Mouse (Mus musculus): Measurements from ENCODE around the gene A2ml1. TPM values are rescaled to one million over a fixed set of nuclear protein-coding genes. Genes with fewer than 3 reads are reported as not detected.

The A2ml1 gene
- polyA plus RNA-seq, 1 experiment from 2014 or later, result 0.20 TPM

GRCm38 (mm10) chr6:128597121-128597522, 15.7 kb upstream of the A2ml1 start:
- Histone ChIP-seq H3K9me3 (no peaks in the 10 kb centered on the region), H3K4me1 (no peaks in the 10 kb centered on the region), H3K27ac (no peak overlapping the region), H3K27me3 (ENCODE audit: insufficient read depth, poor library complexity, severe bottlenecking) (no peaks in the 10 kb centered on the region), H3K4me3 (no peak overlapping the region), H3K36me3 (no peaks in the 10 kb centered on the region)
- DNase-seq (ENCODE audit: low spot score), result no peak
- WGBS, result 71% methylated on average over 9 of the region's 9 CpGs

GRCm38 (mm10) chr6:128594651-128595050, 13.2 kb upstream of the A2ml1 start:
- WGBS, result 83% methylated on average over 9 of the region's 9 CpGs
- Histone ChIP-seq H3K27me3 (ENCODE audit: insufficient read depth, poor library complexity, severe bottlenecking) (no peaks in the 10 kb centered on the region), H3K36me3 (no peaks in the 10 kb centered on the region), H3K9me3 (no peaks in the 10 kb centered on the region), H3K27ac (no peak overlapping the region), H3K4me3 (no peak overlapping the region), H3K4me1 (no peaks in the 10 kb centered on the region)
- no peak for DNase-seq (ENCODE audit: low spot score)

- DNase-seq (ENCODE audit: low spot score), result peak; percentile 61
- no peak overlapping the region for H3K4me3 ChIP-seq
- no peaks in the 10 kb centered on the region for H3K36me3 ChIP-seq
- H3K4me1 ChIP-seq, result no peaks in the 10 kb centered on the region
- H3K27me3 ChIP-seq (ENCODE audit: insufficient read depth, poor library complexity, severe bottlenecking), result no peaks in the 10 kb centered on the region
- 73% methylated on average over 4 of the region's 4 CpGs for WGBS
- H3K27ac ChIP-seq, result no peak overlapping the region
- no peaks in the 10 kb centered on the region for H3K9me3 ChIP-seq
These were observed 8.0 kb upstream of the A2ml1 start for GRCm38 (mm10) chr6:128589426-128589825.

- no peaks in the 10 kb centered on the region for H3K9me3 ChIP-seq
- H3K27ac ChIP-seq, result no peak overlapping the region
- no peaks in the 10 kb centered on the region for H3K36me3 ChIP-seq
- no peaks in the 10 kb centered on the region for H3K4me1 ChIP-seq
- no peak overlapping the region for H3K4me3 ChIP-seq
- WGBS, result 54% methylated on average over 6 of the region's 6 CpGs
- H3K27me3 ChIP-seq (ENCODE audit: insufficient read depth, poor library complexity, severe bottlenecking), result no peaks in the 10 kb centered on the region
- no peak for DNase-seq (ENCODE audit: low spot score)
These were observed 6.2 kb upstream of the A2ml1 start for GRCm38 (mm10) chr6:128587619-128588018.

- H3K36me3 ChIP-seq, result no peaks in the 10 kb centered on the region
- no peaks in the 10 kb centered on the region for H3K9me3 ChIP-seq
- no peaks in the 10 kb centered on the region for H3K4me1 ChIP-seq
- 73% methylated on average over 11 of the region's 11 CpGs for WGBS
- H3K4me3 ChIP-seq, result no peak overlapping the region
- no peak overlapping the region for H3K27ac ChIP-seq
- no peaks in the 10 kb centered on the region for H3K27me3 ChIP-seq (ENCODE audit: insufficient read depth, poor library complexity, severe bottlenecking)
- DNase-seq (ENCODE audit: low spot score), result no peak
These were observed 4.3 kb upstream of the A2ml1 start for GRCm38 (mm10) chr6:128585642-128586245.

- Histone ChIP-seq H3K9me3 (no peaks in the 10 kb centered on the region), H3K4me1 (no peaks in the 10 kb centered on the region), H3K36me3 (no peaks in the 10 kb centered on the region), H3K27ac (no peak overlapping the region), H3K27me3 (ENCODE audit: insufficient read depth, poor library complexity, severe bottlenecking) (no peaks in the 10 kb centered on the region), H3K4me3 (no peak overlapping the region; the same call in 1 of the 2 replicates)
- DNase-seq (ENCODE audit: low spot score), result no peak
- 26% methylated on average over 10 of the region's 10 CpGs for WGBS
These were observed 2.8 kb upstream of the A2ml1 start for GRCm38 (mm10) chr6:128584070-128584660.

GRCm38 (mm10) chr6:128577301-128577700, 4.1 kb downstream of the A2ml1 start:
- no peak overlapping the region for H3K4me3 ChIP-seq
- H3K36me3 ChIP-seq, result no peaks in the 10 kb centered on the region
- no peaks in the 10 kb centered on the region for H3K4me1 ChIP-seq
- WGBS, result 83% methylated on average over 9 of the region's 9 CpGs
- no peak overlapping the region for H3K27ac ChIP-seq
- no peaks in the 10 kb centered on the region for H3K27me3 ChIP-seq (ENCODE audit: insufficient read depth, poor library complexity, severe bottlenecking)
- no peaks in the 10 kb centered on the region for H3K9me3 ChIP-seq
- DNase-seq (ENCODE audit: low spot score), result no peak

GRCm38 (mm10) chr6:128566589-128566988, 14.8 kb downstream of the A2ml1 start:
- Histone ChIP-seq H3K36me3 (no peaks in the 10 kb centered on the region), H3K9me3 (no peaks in the 10 kb centered on the region), H3K27ac (no peak overlapping the region), H3K4me3 (no peak overlapping the region), H3K4me1 (no peaks in the 10 kb centered on the region), H3K27me3 (ENCODE audit: insufficient read depth, poor library complexity, severe bottlenecking) (no peaks in the 10 kb centered on the region)
- no peak for DNase-seq (ENCODE audit: low spot score)
- 83% methylated on average over 11 of the region's 11 CpGs for WGBS

- Histone ChIP-seq H3K9me3 (no peaks in the 10 kb centered on the region), H3K4me3 (no peak overlapping the region), H3K36me3 (no peaks in the 10 kb centered on the region), H3K27ac (no peak overlapping the region), H3K27me3 (ENCODE audit: insufficient read depth, poor library complexity, severe bottlenecking) (no peaks in the 10 kb centered on the region), H3K4me1 (no peaks in the 10 kb centered on the region)
- 84% methylated on average over 7 of the region's 7 CpGs for WGBS
- no peak for DNase-seq (ENCODE audit: low spot score)
These were observed 27.4 kb downstream of the A2ml1 start for GRCm38 (mm10) chr6:128554049-128554448.

GRCm38 (mm10) chr6:128549463-128550452, 31.6 kb downstream of the A2ml1 start:
- Histone ChIP-seq H3K9me3 (no peaks in the 10 kb centered on the region), H3K4me1 (no peaks in the 10 kb centered on the region), H3K27ac (no peak overlapping the region), H3K27me3 (ENCODE audit: insufficient read depth, poor library complexity, severe bottlenecking) (no peaks in the 10 kb centered on the region), H3K36me3 (no peaks in the 10 kb centered on the region), H3K4me3 (no peak overlapping the region)
- no peak for DNase-seq (ENCODE audit: low spot score)
- 76% methylated on average over 15 of the region's 15 CpGs for WGBS

GRCm38 (mm10) chr6:128548532-128548931, 32.9 kb downstream of the A2ml1 start:
- Histone ChIP-seq H3K4me1 (no peaks in the 10 kb centered on the region), H3K27ac (no peak overlapping the region), H3K9me3 (no peaks in the 10 kb centered on the region), H3K4me3 (no peak overlapping the region), H3K27me3 (ENCODE audit: insufficient read depth, poor library complexity, severe bottlenecking) (no peaks in the 10 kb centered on the region), H3K36me3 (no peaks in the 10 kb centered on the region)
- WGBS, result 90% methylated on average over 10 of the region's 10 CpGs
- no peak for DNase-seq (ENCODE audit: low spot score)

GRCm38 (mm10) chr6:128545402-128545801, 36.0 kb downstream of the A2ml1 start:
- no peaks in the 10 kb centered on the region for H3K4me1 ChIP-seq
- 80% methylated on average over 4 of the region's 4 CpGs for WGBS

GRCm38 (mm10) chr6:128543226-128543625, 38.2 kb downstream of the A2ml1 start:
- Histone ChIP-seq H3K4me3 (no peak overlapping the region), H3K27me3 (ENCODE audit: insufficient read depth, poor library complexity, severe bottlenecking) (no peaks in the 10 kb centered on the region), H3K36me3 (no peaks in the 10 kb centered on the region), H3K27ac (no peak overlapping the region), H3K9me3 (no peaks in the 10 kb centered on the region), H3K4me1 (no peaks in the 10 kb centered on the region)
- DNase-seq (ENCODE audit: low spot score), result no peak
- WGBS, result 76% methylated on average over 13 of the region's 13 CpGs

More at GRCm38 (mm10) chr6:128545402-128545801, 36.0 kb downstream of the A2ml1 start:
- no peak overlapping the region for H3K27ac ChIP-seq
- DNase-seq (ENCODE audit: low spot score), result no peak
- H3K9me3 ChIP-seq, result no peaks in the 10 kb centered on the region
- no peak overlapping the region for H3K4me3 ChIP-seq
- no peaks in the 10 kb centered on the region for H3K27me3 ChIP-seq (ENCODE audit: insufficient read depth, poor library complexity, severe bottlenecking)
- H3K36me3 ChIP-seq, result no peaks in the 10 kb centered on the region

All from heart, embryonic 10.5 days (tissue).